Mouse (Mus musculus) kidney, adult 2 months (tissue): ENCODE data around the gene Rab8a. TPM values are rescaled to one million over a fixed set of nuclear protein-coding genes. Genes with fewer than 3 reads are reported as not detected.

Experiments used
- DNase-seq: peaks from one replicate; pipeline ENCODE4 v3.0.0; 2021
- H3K27ac ChIP-seq: fragments of 200-500 bp; 2 replicates; pipeline ENCODE4 v1.5.1; 2012; ENCODE audit warnings: low read depth, low read length, control low read depth, inconsistent platforms; ENCODE audit not compliant: insufficient read depth
- H3K27me3 ChIP-seq: fragments of 200-500 bp; replicated peaks from 2 replicates; pipeline ENCODE4 v1.6.1; 2012; ENCODE audit warnings: mild to moderate bottlenecking, moderate library complexity, low read length, inconsistent platforms; ENCODE audit not compliant: control insufficient read depth, insufficient read depth
- H3K36me3 ChIP-seq: fragments of 200-500 bp; 2 replicates; pipeline ENCODE4 v1.6.1; 2012; ENCODE audit warnings: mild to moderate bottlenecking, moderate library complexity, low read length, inconsistent platforms; ENCODE audit not compliant: control insufficient read depth, insufficient read depth
- H3K4me1 ChIP-seq: fragments of 200-500 bp; 2 replicates; pipeline ENCODE4 v1.6.1; 2011; ENCODE audit warnings: low read length; ENCODE audit not compliant: control insufficient read depth, insufficient read depth
- H3K4me3 ChIP-seq: fragments of 200-500 bp; 2 replicates; pipeline ENCODE4 v1.5.1; 2011; ENCODE audit warnings: mild to moderate bottlenecking, low read depth, low read length, control low read depth; ENCODE audit not compliant: insufficient read depth
- CTCF ChIP-seq: fragments of 200-500 bp; conservative IDR thresholded peaks from 2 replicates; pipeline ENCODE4 v1.5.1; 2011; ENCODE audit warnings: low read depth, mild to moderate bottlenecking, control low read depth, low read length, moderate library complexity, mixed read lengths; ENCODE audit not compliant: insufficient read depth, insufficient read length
- POLR2A ChIP-seq: fragments of 200-500 bp; IDR thresholded peaks from one replicate; pipeline ENCODE4 v1.6.1; 2011; ENCODE audit warnings: low read depth, low read length, control low read depth
- WGBS: fragments of 180-500 bp; shearing (Covaris S2); methylation state at CpG from one replicate; pipeline ENCODE4 v1.1.7; 2018; 5-methylcytosine and 5-hydroxymethylcytosine counted together
- polyA plus RNA-seq: library from polyadenylated mRNA; depleted of rRNA; stranded (reverse); fragments of >200 nt; gene quantifications from 2 replicates; pipeline ENCODE4 v1.2.3, GENCODE M21; 2012

Gene Rab8a
- polyA plus RNA-seq, 1 experiment = 148 TPM

DNA sequence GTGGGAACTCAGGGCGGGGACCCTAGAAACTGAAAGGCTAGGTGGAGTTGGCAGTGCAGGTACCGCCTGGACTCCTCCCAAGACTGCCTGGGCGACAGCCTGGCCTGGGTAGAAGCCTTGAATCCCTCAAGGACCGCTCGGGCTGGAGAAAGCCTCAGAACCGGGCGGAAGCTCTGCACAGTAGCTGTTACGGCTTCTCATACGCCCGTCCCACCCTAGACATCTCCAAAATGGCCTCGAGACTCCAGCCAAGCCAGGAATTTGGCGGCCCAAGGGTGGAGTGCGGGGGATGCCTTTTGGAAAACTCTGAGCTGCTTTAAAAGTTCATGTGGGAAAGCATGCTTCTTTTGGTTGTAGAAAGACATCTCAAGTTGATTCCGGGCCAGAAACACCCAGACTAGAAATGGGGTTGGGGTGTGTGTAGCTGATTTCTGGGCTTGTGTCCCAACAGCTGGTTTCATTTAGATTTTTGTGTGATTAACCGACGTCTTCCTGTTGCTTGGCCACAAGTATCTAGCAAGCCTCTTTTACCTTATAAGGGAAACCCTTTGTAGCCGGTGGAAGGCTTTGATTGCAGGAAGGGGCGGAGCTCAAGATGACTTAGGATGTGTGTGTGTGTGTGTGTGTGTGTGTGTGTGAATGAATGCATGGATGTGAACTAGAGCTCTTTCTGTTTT is 24.6 kb upstream of the Rab8a start:
- no peaks in the 10 kb centered on the region; the same call in 1 of the 2 replicates for H3K4me1 ChIP-seq
- no peaks in the 10 kb centered on the region for H3K36me3 ChIP-seq
- WGBS = 5% methylated on average over 18 of the region's 18 CpGs
- peak overlapping the region; percentile 93 for H3K4me3 ChIP-seq
- TF ChIP-seq CTCF = no peak
- no peak for TF ChIP-seq POLR2A
- DNase-seq = peak; percentile 90
- peak overlapping the region; percentile 87 for H3K27ac ChIP-seq
- no peaks in the 10 kb centered on the region for H3K27me3 ChIP-seq

DNA sequence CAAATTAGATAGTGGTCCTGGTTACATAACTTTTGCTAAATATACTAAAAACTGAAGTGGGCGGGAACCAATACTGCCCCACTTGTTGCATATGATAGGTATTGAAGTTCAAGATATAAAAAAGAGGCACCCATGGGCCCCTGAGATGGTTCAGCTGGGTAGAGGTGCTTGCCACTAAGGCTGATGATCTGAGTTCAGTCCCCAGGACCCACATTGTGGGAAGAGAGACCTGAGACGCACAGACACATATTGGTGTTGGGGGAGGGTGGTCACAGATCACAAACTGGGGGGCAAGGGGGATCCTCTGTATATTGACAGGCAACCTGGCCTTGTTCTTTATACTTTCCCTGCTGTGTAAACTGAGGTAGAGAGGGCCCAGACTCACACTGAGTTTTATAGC is 23.6 kb upstream of the Rab8a start:
- no peak overlapping the region for H3K4me3 ChIP-seq
- no peaks in the 10 kb centered on the region for H3K27me3 ChIP-seq
- no peak overlapping the region for H3K27ac ChIP-seq
- DNase-seq = no peak
- no peaks in the 10 kb centered on the region; the same call in 1 of the 2 replicates for H3K4me1 ChIP-seq
- 85% methylated on average over 2 of the region's 2 CpGs for WGBS
- TF ChIP-seq CTCF (no peak), POLR2A (no peak)
- H3K36me3 ChIP-seq = no peaks in the 10 kb centered on the region

DNA sequence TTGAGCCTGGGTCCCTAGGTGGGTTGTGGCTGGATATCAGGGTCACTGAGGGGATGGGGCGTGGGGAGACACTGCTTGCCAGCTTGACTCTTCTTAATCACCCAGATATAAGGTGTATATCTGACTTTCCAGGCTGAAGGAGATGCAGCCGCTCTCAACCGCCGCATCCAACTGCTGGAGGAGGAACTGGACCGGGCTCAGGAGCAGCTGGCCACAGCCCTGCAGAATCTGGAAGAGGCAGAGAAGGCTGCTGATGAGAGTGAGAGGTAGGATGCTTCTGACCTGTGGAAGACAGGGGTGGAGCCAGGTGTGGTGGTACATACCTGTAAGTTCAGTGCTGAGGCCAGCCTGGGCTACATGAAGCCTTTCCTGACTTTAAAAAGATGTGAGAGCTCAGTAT is 22.5 kb upstream of the Rab8a start:
- no peaks in the 10 kb centered on the region; the same call in 1 of the 2 replicates for H3K4me1 ChIP-seq

DNA sequence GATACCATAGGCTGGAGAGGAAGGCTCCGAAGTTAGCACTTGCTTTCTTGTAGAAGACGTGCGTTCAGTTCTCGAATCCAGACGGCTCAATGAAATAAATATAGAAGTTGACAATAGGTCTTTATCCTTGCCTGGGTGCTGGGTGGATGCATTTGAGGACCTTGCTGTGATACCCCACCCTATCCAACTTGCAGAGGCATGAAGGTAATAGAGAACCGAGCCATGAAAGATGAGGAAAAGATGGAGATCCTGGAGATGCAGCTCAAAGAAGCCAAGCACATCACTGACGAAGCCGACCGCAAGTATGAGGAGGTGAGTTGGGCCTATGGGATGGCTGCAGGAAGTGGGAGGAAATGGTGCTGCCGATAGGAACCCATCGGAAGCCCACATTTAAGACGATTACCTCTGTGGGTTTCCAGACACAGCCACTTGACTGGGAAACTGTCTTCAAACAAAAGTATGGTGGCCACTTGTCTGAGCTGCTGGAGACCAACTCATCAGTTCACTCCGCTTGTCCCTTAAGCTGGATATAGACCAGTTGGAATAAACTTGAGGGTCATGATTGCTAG is 17.7 kb upstream of the Rab8a start:
- Histone ChIP-seq H3K27ac (no peak overlapping the region), H3K36me3 (peaks cover 2% of the 10 kb centered on the region), H3K4me3 (no peak overlapping the region), H3K4me1 (0 out of 2 replicates have a peak, but pooled peaks cover 3% of the 10 kb centered on the region), H3K27me3 (no peaks in the 10 kb centered on the region)
- DNase-seq = no peak
- whole genome bisulfite sequencing = 92% methylated on average over 13 of the region's 13 CpGs
- TF ChIP-seq CTCF (no peak), POLR2A (no peak)

More for the DNA sequence above, 22.5 kb upstream of the Rab8a start:
- no peak overlapping the region for H3K27ac ChIP-seq
- H3K27me3 ChIP-seq = no peaks in the 10 kb centered on the region
- TF ChIP-seq CTCF = no peak
- no peak for TF ChIP-seq POLR2A
- DNase-seq = no peak
- H3K36me3 ChIP-seq = no peaks in the 10 kb centered on the region
- WGBS = 92% methylated on average over 5 of the region's 5 CpGs
- no peak overlapping the region for H3K4me3 ChIP-seq

DNA sequence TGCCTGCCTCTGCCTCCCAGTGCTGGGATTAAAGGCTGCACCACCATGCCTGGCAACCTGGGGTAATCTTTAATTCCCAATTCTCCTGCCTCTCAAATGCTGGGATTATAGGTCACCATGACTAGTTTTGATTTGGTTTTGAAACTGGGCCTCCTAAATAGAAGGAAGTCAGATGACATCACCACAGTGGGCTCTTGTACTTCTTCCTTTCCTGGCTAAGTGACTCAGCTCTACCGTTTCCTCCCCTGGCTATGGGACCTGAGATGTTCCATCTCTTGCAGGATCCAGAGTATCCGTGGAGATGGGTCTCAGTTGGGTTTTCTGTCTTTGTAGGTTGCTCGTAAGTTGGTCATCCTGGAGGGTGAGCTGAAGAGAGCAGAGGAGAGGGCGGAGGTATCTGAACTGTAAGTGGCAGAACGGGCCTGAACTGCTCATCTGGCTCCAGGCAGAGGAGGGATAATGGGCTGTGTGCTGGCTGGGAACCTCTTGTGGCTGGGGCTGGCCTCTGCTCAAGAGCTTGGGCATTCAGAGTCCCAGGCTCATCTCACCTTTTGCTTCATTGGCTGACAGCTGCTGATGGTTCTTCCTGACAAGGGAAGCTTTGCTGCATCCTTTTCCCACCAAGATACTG is 16.5 kb upstream of the Rab8a start:
- H3K27ac ChIP-seq = no peak overlapping the region
- WGBS = 80% methylated on average over 5 of the region's 5 CpGs
- H3K27me3 ChIP-seq = no peaks in the 10 kb centered on the region
- H3K4me1 ChIP-seq = 0 out of 2 replicates have a peak, but pooled peaks cover 3% of the 10 kb centered on the region
- H3K4me3 ChIP-seq = no peak overlapping the region
- DNase-seq = no peak
- TF ChIP-seq CTCF = no peak
- TF ChIP-seq POLR2A = no peak
- H3K36me3 ChIP-seq = peaks cover 2% of the 10 kb centered on the region

DNA sequence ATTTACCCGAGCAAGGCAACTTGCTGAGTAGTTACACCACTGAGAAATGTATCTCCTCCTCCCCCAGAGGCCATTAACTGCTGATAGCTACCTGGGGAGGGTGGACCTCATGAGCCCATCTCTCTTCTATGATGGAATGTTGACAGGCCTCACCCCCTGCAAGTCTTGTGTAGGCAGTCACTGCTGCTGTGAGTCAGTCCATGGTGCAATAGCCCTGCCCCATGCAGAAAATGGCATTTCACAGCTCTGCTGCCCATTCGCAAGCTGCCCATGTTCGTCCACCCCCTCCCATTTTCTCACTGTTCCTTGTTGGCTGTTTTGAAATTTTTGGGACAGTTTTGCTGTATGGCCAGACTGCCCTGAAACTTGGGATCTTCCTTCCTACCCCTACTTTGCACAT is 15.5 kb upstream of the Rab8a start:
- 0 out of 2 replicates have a peak, but pooled peaks cover 3% of the 10 kb centered on the region for H3K4me1 ChIP-seq
- no peak for TF ChIP-seq POLR2A
- TF ChIP-seq CTCF = no peak
- peaks cover 2% of the 10 kb centered on the region for H3K36me3 ChIP-seq
- 82% methylated on average over 3 of the region's 3 CpGs for WGBS
- no peak for DNase-seq
- no peak overlapping the region for H3K4me3 ChIP-seq
- H3K27me3 ChIP-seq = no peaks in the 10 kb centered on the region
- H3K27ac ChIP-seq = no peak overlapping the region

DNA sequence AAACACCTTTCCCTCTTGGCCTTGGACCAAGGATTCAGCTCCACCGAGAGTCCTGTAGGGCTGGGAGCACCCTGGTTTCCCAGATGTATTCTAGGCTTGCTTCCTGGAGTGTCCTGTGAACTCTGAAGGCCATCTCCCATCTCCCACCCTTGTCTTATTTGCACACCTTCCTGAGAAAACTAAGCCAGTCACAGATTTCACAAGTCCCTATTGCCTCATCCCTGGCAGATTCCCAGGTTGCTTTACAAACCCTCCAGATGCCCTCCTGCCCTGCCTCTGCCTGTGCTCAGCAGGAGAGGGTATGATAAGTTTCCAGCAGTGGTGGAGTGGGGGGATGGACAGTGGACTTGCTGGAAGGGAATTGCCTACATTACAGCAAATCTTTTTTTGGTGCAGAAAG is 14.9 kb upstream of the Rab8a start:
- Histone ChIP-seq H3K36me3 (peaks cover 2% of the 10 kb centered on the region), H3K4me3 (no peak overlapping the region), H3K27me3 (no peaks in the 10 kb centered on the region), H3K27ac (no peak overlapping the region), H3K4me1 (0 out of 2 replicates have a peak, but pooled peaks cover 3% of the 10 kb centered on the region)
- TF ChIP-seq POLR2A (no peak), CTCF (no peak)
- WGBS = 65% methylated on average over 1 of the region's 1 CpGs
- no peak for DNase-seq

DNA sequence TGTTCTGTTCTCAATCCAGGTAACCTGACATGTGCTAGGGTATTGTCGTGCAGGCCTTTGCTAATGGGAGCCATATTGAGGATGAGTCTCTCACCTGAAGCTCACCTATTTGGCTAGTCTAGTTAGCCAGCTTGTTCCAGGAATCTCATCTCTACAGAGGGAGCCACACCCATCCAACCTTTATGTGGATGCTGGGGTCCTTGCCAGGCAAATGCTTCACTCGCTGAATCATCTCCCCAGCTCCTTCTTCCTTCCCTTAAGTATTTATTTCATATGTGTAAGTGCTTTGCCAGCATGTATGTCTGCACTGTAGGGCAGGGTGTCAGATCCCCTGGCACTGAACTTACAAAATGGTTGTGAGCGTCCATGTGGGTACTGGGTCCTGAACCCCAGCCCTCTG is 14.4 kb upstream of the Rab8a start:
- 86% methylated on average over 3 of the region's 3 CpGs for WGBS
- H3K27me3 ChIP-seq = no peaks in the 10 kb centered on the region
- 0 out of 2 replicates have a peak, but pooled peaks cover 3% of the 10 kb centered on the region for H3K4me1 ChIP-seq
- H3K27ac ChIP-seq = no peak overlapping the region
- TF ChIP-seq POLR2A (no peak), CTCF (no peak)
- H3K36me3 ChIP-seq = peaks cover 2% of the 10 kb centered on the region
- H3K4me3 ChIP-seq = no peak overlapping the region
- no peak for DNase-seq
